Mouse (Mus musculus) C2C12 (cell line): ENCODE measurements around the gene Nol10.

Source experiments
- CTCF ChIP-seq: IDR thresholded peaks from one replicate; pipeline ENCODE4 v1.5.1; 2011; ENCODE audit not compliant: control insufficient read depth, insufficient read depth, insufficient read length
- FOSL1 ChIP-seq: IDR thresholded peaks from one replicate; pipeline ENCODE4 v1.8.0; 2011; ENCODE audit warnings: mild to moderate bottlenecking, low read length; ENCODE audit not compliant: poor library complexity, insufficient read depth, severe bottlenecking
- MAX ChIP-seq: IDR thresholded peaks from one replicate; pipeline ENCODE4 v1.6.1; 2011; ENCODE audit warnings: mild to moderate bottlenecking, control low read depth

DNA sequence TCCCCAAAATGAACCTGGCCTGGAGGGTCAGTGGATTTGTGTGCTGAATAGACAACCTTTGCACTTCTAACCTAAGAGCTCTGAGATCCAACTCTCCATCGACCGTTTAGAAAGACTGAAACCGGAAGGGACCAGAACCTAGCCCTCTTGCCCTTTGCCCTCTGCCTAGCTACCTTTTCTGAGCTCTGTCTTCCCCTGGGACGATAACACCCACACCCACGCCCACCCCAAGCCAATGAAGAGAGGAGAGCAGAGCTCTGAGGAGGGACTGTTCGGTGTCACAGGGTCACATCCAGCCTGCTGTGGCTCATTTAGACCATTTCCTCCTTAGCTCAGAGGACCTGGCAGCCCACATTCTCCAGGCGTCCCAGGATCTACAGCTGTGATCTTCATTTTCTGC lies 121.6 kb downstream of the Nol10 start:
- TF ChIP-seq CTCF (no peak), MAX (no peak), FOSL1 (no peak)
